Mouse (Mus musculus): ENCODE measurements at regions not wholly inside any gene's neighbourhood (a gene's known extent, or its start where the extent isn't known, plus 50 kb on each side); places are given as distances from the start of the nearest gene placed in this dataset.

DNA sequence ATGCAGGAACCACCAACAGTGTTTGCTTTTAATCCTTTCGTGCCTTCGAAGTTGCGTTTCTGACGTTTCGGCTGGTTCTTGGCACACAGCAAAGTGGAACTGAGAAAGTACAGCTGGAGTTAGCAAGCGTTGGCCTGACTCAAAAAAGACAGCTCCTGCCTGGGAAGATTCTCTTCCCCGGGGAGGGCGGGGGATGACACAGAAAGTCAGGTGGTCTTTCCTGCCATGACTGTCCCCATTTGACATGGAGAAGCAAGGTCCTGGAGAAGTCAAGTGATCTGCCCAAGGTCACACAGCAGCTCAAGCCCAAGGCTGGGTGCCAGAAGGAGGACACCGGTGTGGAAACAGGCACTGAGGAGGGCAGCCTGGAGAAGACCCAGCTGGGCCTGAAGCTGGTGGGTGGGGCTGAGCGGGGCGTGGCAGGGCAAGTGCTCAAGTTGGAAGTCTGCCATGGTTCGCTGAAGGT, 411.4 kb downstream of the Matn1 start:
- Histone ChIP-seq H3K4me2 (replicated peaks; ENCODE audit: low read depth, low read length) (no peak overlapping the region), H3K4me3 (ENCODE audit: low read depth, low read length) (no peak overlapping the region), H3K36me3 (ENCODE audit: insufficient read depth, low read length) (no peaks in the 10 kb centered on the region), H3K4me1 (ENCODE audit: insufficient read depth, low read depth, low read length) (no peaks in the 10 kb centered on the region), H3K9me3 (ENCODE audit: low read length) (no peaks in the 10 kb centered on the region), H3K27ac (ENCODE audit: low read length) (no peak overlapping the region), H3K9ac (replicated peaks; ENCODE audit: low read depth) (no peak overlapping the region), H3K27me3 (replicated peaks; ENCODE audit: insufficient read depth, low read length) (no peaks in the 10 kb centered on the region)
- ATAC-seq (peak; percentile 54), DNase-seq (ENCODE audit: low spot score) (peak; percentile 60)
- TF ChIP-seq CTCF (IDR thresholded peaks at IDR 0.05) (no peak), EP300 (IDR thresholded peaks at IDR 0.05) (no peak)
- 54% methylated on average over 12 of the region's 12 CpGs for WGBS

DNA sequence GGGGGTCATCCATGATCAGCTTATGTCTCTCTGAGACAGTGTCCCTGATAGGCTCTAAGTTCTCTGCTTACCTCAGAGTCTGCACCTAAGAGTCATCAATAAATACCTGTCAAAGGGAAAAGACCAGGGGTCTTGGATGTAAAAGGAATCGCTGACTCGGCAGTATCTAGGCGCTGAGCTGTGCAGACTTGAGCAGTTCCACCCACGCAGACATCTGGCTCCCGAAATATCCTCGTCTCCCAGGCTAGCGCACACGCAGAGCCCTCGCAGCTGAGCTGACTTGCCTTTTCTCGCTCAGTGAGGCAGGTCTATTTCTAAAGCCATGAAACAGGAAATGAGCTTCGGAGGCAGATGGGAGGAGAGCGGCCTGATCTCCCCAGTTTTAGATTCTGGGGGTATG, 412.1 kb downstream of the Matn1 start:
- H3K4me2 ChIP-seq (replicated peaks; ENCODE audit: low read depth, low read length), result no peak overlapping the region
- ATAC-seq (no peak), DNase-seq (ENCODE audit: low spot score) (no peak)
- no peak overlapping the region for H3K4me3 ChIP-seq (ENCODE audit: low read depth, low read length)
- TF ChIP-seq CTCF (IDR thresholded peaks at IDR 0.05), result no peak
- no peak for TF ChIP-seq EP300 (IDR thresholded peaks at IDR 0.05)
- H3K9ac ChIP-seq (replicated peaks; ENCODE audit: low read depth), result no peak overlapping the region
- no peaks in the 10 kb centered on the region for H3K4me1 ChIP-seq (ENCODE audit: insufficient read depth, low read depth, low read length)
- H3K36me3 ChIP-seq (ENCODE audit: insufficient read depth, low read length), result no peaks in the 10 kb centered on the region
- H3K9me3 ChIP-seq (ENCODE audit: low read length), result no peaks in the 10 kb centered on the region
- WGBS, result 73% methylated on average over 12 of the region's 12 CpGs
- no peaks in the 10 kb centered on the region for H3K27me3 ChIP-seq (replicated peaks; ENCODE audit: insufficient read depth, low read length)
- H3K27ac ChIP-seq (ENCODE audit: low read length), result no peak overlapping the region

GRCm38 (mm10) chr4:131363030-131363429, 418.8 kb downstream of the Matn1 start:
- 75% methylated on average over 1 of the region's 1 CpGs for WGBS
- H3K4me3 ChIP-seq (ENCODE audit: low read depth, low read length), result no peak overlapping the region
- no peak for ATAC-seq
- no peaks in the 10 kb centered on the region for H3K4me1 ChIP-seq (ENCODE audit: insufficient read depth, low read depth, low read length)
- no peak overlapping the region for H3K27ac ChIP-seq (ENCODE audit: low read length)
- H3K4me2 ChIP-seq (replicated peaks; ENCODE audit: low read depth, low read length), result no peak overlapping the region
- no peak for DNase-seq (ENCODE audit: low spot score)
- no peaks in the 10 kb centered on the region for H3K27me3 ChIP-seq (replicated peaks; ENCODE audit: insufficient read depth, low read length)
- no peaks in the 10 kb centered on the region for H3K9me3 ChIP-seq (ENCODE audit: low read length)
- H3K9ac ChIP-seq (replicated peaks; ENCODE audit: low read depth), result no peak overlapping the region
- no peaks in the 10 kb centered on the region for H3K36me3 ChIP-seq (ENCODE audit: insufficient read depth, low read length)
- no peak for TF ChIP-seq CTCF (IDR thresholded peaks at IDR 0.05)
- TF ChIP-seq EP300 (IDR thresholded peaks at IDR 0.05), result no peak

GRCm38 (mm10) chr4:131364671-131365252, 420.6 kb downstream of the Matn1 start:
- peak; percentile 42 for DNase-seq (ENCODE audit: low spot score)

GRCm38 (mm10) chr4:131366006-131366405, 421.8 kb downstream of the Matn1 start:
- Histone ChIP-seq H3K9me3 (ENCODE audit: low read length) (no peaks in the 10 kb centered on the region), H3K4me2 (replicated peaks; ENCODE audit: low read depth, low read length) (no peak overlapping the region), H3K27me3 (replicated peaks; ENCODE audit: insufficient read depth, low read length) (no peaks in the 10 kb centered on the region), H3K9ac (replicated peaks; ENCODE audit: low read depth) (no peak overlapping the region), H3K27ac (ENCODE audit: low read length) (no peak overlapping the region), H3K4me1 (ENCODE audit: insufficient read depth, low read depth, low read length) (no peaks in the 10 kb centered on the region), H3K36me3 (ENCODE audit: insufficient read depth, low read length) (no peaks in the 10 kb centered on the region), H3K4me3 (ENCODE audit: low read depth, low read length) (no peak overlapping the region)
- TF ChIP-seq EP300 (IDR thresholded peaks at IDR 0.05) (no peak), CTCF (IDR thresholded peaks at IDR 0.05) (peak; percentile 41)
- ATAC-seq (no peak), DNase-seq (ENCODE audit: low spot score) (no peak)
- 62% methylated on average over 2 of the region's 2 CpGs for WGBS

More at GRCm38 (mm10) chr4:131364671-131365252, 420.6 kb downstream of the Matn1 start:
- TF ChIP-seq EP300 (IDR thresholded peaks at IDR 0.05) (no peak), CTCF (IDR thresholded peaks at IDR 0.05) (peak; percentile 69)
- Histone ChIP-seq H3K9me3 (ENCODE audit: low read length) (no peaks in the 10 kb centered on the region), H3K4me1 (ENCODE audit: insufficient read depth, low read depth, low read length) (no peaks in the 10 kb centered on the region), H3K4me2 (replicated peaks; ENCODE audit: low read depth, low read length) (no peak overlapping the region), H3K9ac (replicated peaks; ENCODE audit: low read depth) (no peak overlapping the region), H3K27ac (ENCODE audit: low read length) (no peak overlapping the region), H3K27me3 (replicated peaks; ENCODE audit: insufficient read depth, low read length) (no peaks in the 10 kb centered on the region), H3K4me3 (ENCODE audit: low read depth, low read length) (no peak overlapping the region), H3K36me3 (ENCODE audit: insufficient read depth, low read length) (no peaks in the 10 kb centered on the region)
- no peak for ATAC-seq
- WGBS, result 26% methylated on average over 6 of the region's 6 CpGs

- WGBS, result 75% methylated on average over 1 of the region's 1 CpGs
- Histone ChIP-seq H3K4me2 (replicated peaks; ENCODE audit: low read depth, low read length) (no peak overlapping the region), H3K4me3 (ENCODE audit: low read depth, low read length) (no peak overlapping the region), H3K27ac (ENCODE audit: low read length) (no peak overlapping the region), H3K27me3 (replicated peaks; ENCODE audit: insufficient read depth, low read length) (no peaks in the 10 kb centered on the region), H3K9ac (replicated peaks; ENCODE audit: low read depth) (no peak overlapping the region), H3K4me1 (ENCODE audit: insufficient read depth, low read depth, low read length) (no peaks in the 10 kb centered on the region), H3K9me3 (ENCODE audit: low read length) (no peaks in the 10 kb centered on the region), H3K36me3 (ENCODE audit: insufficient read depth, low read length) (no peaks in the 10 kb centered on the region)
- no peak for ATAC-seq
- DNase-seq (ENCODE audit: low spot score), result no peak
- TF ChIP-seq EP300 (IDR thresholded peaks at IDR 0.05), result no peak
- TF ChIP-seq CTCF (IDR thresholded peaks at IDR 0.05), result no peak
Observed at GRCm38 (mm10) chr4:131366656-131367055, 422.5 kb downstream of the Matn1 start.

- Histone ChIP-seq H3K36me3 (ENCODE audit: insufficient read depth, low read length) (no peaks in the 10 kb centered on the region), H3K4me3 (ENCODE audit: low read depth, low read length) (no peak overlapping the region)
- no peak for ATAC-seq
Observed at GRCm38 (mm10) chr4:131372517-131372916, 428.3 kb downstream of the Matn1 start.

More at GRCm38 (mm10) chr4:131372517-131372916, 428.3 kb downstream of the Matn1 start:
- Histone ChIP-seq H3K27ac (ENCODE audit: low read length) (no peak overlapping the region), H3K9me3 (ENCODE audit: low read length) (no peaks in the 10 kb centered on the region), H3K4me1 (ENCODE audit: insufficient read depth, low read depth, low read length) (no peaks in the 10 kb centered on the region), H3K4me2 (replicated peaks; ENCODE audit: low read depth, low read length) (no peak overlapping the region), H3K27me3 (replicated peaks; ENCODE audit: insufficient read depth, low read length) (no peaks in the 10 kb centered on the region), H3K9ac (replicated peaks; ENCODE audit: low read depth) (no peak overlapping the region)
- TF ChIP-seq EP300 (IDR thresholded peaks at IDR 0.05) (no peak), CTCF (IDR thresholded peaks at IDR 0.05) (no peak)
- 47% methylated on average over 16 of the region's 16 CpGs for WGBS
- DNase-seq (ENCODE audit: low spot score), result no peak
